Mouse (Mus musculus): ENCODE results near the gene Fat4. TPM values are rescaled to one million over a fixed set of nuclear protein-coding genes. Genes with fewer than 3 reads are reported as not detected.

Gene Fat4
- polyA plus RNA-seq, 1 experiment from 2014 or later: 12.1 TPM

GRCm38 (mm10) chr3:38883676-38884075, 3.1 kb upstream of the Fat4 start:
- ATAC-seq (ENCODE audit: low FRiP score, low read depth): no peak
- 43% methylated on average over 9 of the region's 9 CpGs for WGBS
- H3K27ac ChIP-seq: no peak overlapping the region
- H3K9me3 ChIP-seq: no peaks in the 10 kb centered on the region
- H3K36me3 ChIP-seq: peaks cover 6% of the 10 kb centered on the region; the same call in 1 of the 2 replicates
- H3K4me1 ChIP-seq: peaks cover 9% of the 10 kb centered on the region
- H3K4me2 ChIP-seq (replicated peaks): peak overlapping the region; percentile 94
- no peak overlapping the region for H3K4me3 ChIP-seq
- no peak overlapping the region for H3K9ac ChIP-seq
- H3K27me3 ChIP-seq (replicated peaks): no peaks in the 10 kb centered on the region

- 0 out of 2 replicates have a peak, but pooled peaks have one; percentile 7 for ATAC-seq (ENCODE audit: low FRiP score, low read depth)
- Histone ChIP-seq H3K27me3 (replicated peaks) (no peaks in the 10 kb centered on the region), H3K4me3 (peak overlapping the region; percentile 79; the same call in 1 of the 2 replicates), H3K4me1 (peaks cover 15% of the 10 kb centered on the region), H3K27ac (no peak overlapping the region), H3K36me3 (peaks cover 12% of the 10 kb centered on the region), H3K4me2 (replicated peaks) (peak overlapping the region; percentile 94), H3K9ac (0 out of 2 replicates have a peak overlapping the region, but pooled peaks have one; percentile 84), H3K9me3 (no peaks in the 10 kb centered on the region)
- WGBS: under 1% methylated on average over 6 of the region's 6 CpGs
Observed at GRCm38 (mm10) chr3:38884276-38884675, 2.5 kb upstream of the Fat4 start.

DNA sequence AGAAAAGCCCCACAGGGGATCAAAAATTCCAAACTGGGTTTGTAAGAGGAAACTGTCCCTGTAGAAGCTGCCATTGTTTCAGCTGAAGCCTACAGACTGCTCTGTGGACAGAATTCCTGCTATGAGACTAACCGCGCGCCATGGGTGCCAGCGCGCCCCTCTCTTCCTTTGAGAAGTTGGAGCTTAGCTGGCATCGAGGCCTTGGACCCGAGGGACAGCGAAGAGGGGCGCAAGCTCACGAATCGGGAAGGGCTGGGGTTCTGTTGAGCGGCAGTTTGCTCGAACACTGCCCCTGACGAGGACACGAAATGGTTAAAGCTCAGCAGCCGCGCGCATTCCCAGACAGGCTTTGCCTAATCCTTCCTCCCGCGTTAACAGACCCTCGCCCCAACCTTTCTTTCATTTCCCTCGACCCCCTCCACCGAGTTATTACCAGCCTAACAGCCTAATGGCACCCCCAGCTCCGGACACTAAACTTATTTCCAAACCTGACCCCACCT, 1.8 kb upstream of the Fat4 start:
- WGBS: under 1% methylated on average over 24 of the region's 24 CpGs
- Histone ChIP-seq H3K27me3 (replicated peaks) (no peaks in the 10 kb centered on the region), H3K36me3 (peaks cover 19% of the 10 kb centered on the region), H3K4me3 (peak overlapping the region; percentile 79), H3K27ac (peak overlapping the region; percentile 90), H3K9me3 (no peaks in the 10 kb centered on the region), H3K4me1 (peaks cover 22% of the 10 kb centered on the region), H3K9ac (peak overlapping the region; percentile 84), H3K4me2 (replicated peaks) (peak overlapping the region; percentile 94)
- ATAC-seq (ENCODE audit: low FRiP score, low read depth): peak; percentile 41

GRCm38 (mm10) chr3:38885481-38886001, 1.2 kb upstream of the Fat4 start:
- H3K9ac ChIP-seq: peak overlapping the region; percentile 84
- ATAC-seq (ENCODE audit: low FRiP score, low read depth): peak; percentile 91
- H3K27me3 ChIP-seq (replicated peaks): no peaks in the 10 kb centered on the region
- peak overlapping the region; percentile 79 for H3K4me3 ChIP-seq
- peaks cover 24% of the 10 kb centered on the region for H3K36me3 ChIP-seq
- H3K4me1 ChIP-seq: peaks cover 25% of the 10 kb centered on the region
- H3K27ac ChIP-seq: peak overlapping the region; percentile 90
- under 1% methylated on average over 54 of the region's 56 CpGs for WGBS
- H3K9me3 ChIP-seq: no peaks in the 10 kb centered on the region
- H3K4me2 ChIP-seq (replicated peaks): peak overlapping the region; percentile 94

GRCm38 (mm10) chr3:38886061-38886821, 499 bp upstream of the Fat4 start:
- Histone ChIP-seq H3K4me2 (replicated peaks) (peak overlapping the region; percentile 94), H3K9ac (peak overlapping the region; percentile 84), H3K4me1 (peaks cover 28% of the 10 kb centered on the region), H3K4me3 (peak overlapping the region; percentile 79), H3K27me3 (replicated peaks) (no peaks in the 10 kb centered on the region), H3K9me3 (no peaks in the 10 kb centered on the region), H3K36me3 (peaks cover 31% of the 10 kb centered on the region), H3K27ac (peak overlapping the region; percentile 90)
- WGBS: under 1% methylated on average over 60 of the region's 60 CpGs
- ATAC-seq (ENCODE audit: low FRiP score, low read depth): peak; percentile 46

DNA sequence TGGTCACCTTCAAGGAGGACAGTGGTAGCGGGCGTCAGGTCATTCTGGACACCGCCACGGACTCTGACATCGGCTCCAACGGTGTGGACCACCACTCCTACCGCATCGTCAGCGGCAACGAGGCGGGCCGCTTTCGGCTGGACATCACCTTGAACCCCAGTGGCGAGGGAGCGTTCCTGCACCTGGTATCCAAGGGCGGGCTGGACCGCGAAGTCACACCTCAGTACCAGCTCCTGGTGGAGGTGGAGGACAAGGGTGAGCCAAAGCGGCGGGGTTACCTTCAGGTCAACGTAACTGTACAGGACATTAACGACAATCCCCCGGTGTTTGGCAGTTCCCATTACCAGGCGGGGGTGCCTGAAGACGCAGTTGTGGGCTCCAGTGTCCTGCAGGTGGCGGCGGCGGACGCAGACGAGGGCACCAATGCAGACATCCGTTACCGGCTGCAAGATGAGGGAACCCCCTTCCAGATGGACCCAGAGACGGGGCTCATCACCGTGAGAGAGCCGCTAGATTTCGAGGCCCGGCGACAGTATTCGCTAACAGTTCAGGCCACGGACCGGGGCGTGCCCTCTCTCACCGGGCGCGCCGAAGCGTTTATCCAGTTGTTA, 746 bp downstream of the Fat4 start:
- H3K9me3 ChIP-seq: no peaks in the 10 kb centered on the region
- H3K4me1 ChIP-seq: peaks cover 38% of the 10 kb centered on the region
- peak overlapping the region; percentile 94 for H3K4me2 ChIP-seq (replicated peaks)
- peaks cover 37% of the 10 kb centered on the region for H3K36me3 ChIP-seq
- H3K4me3 ChIP-seq: peak overlapping the region; percentile 79
- ATAC-seq (ENCODE audit: low FRiP score, low read depth): 0 out of 2 replicates have a peak, but pooled peaks have one; percentile 1
- H3K27me3 ChIP-seq (replicated peaks): no peaks in the 10 kb centered on the region
- peak overlapping the region; percentile 84 for H3K9ac ChIP-seq
- peak overlapping the region; percentile 90; the same call in 1 of the 2 replicates for H3K27ac ChIP-seq
- under 1% methylated on average over 47 of the region's 47 CpGs for WGBS

DNA sequence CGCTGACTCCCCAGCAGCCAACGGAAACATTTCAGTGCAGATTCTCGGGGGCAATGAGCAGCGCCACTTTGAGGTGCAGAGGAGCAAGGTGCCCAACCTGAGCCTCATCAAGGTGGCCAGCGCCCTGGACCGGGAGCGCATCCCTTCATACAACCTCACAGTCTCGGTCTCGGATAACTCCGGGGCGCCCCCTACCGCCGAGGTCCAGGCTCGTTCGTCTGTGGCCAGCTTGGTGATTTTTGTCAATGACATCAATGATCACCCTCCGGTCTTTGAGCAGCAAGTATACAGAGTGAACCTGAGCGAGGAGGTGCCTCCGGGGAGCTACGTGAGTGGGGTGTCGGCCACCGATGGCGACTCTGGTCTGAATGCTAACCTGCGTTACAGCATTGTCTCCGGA, 1.4 kb downstream of the Fat4 start:
- H3K27me3 ChIP-seq (replicated peaks): no peaks in the 10 kb centered on the region
- ATAC-seq (ENCODE audit: low FRiP score, low read depth): no peak
- peak overlapping the region; percentile 94 for H3K4me2 ChIP-seq (replicated peaks)
- H3K4me3 ChIP-seq: peak overlapping the region; percentile 79
- H3K9ac ChIP-seq: peak overlapping the region; percentile 84
- H3K4me1 ChIP-seq: peaks cover 43% of the 10 kb centered on the region
- 12% methylated on average over 24 of the region's 24 CpGs for WGBS
- H3K27ac ChIP-seq: no peak overlapping the region
- H3K9me3 ChIP-seq: no peaks in the 10 kb centered on the region
- peaks cover 37% of the 10 kb centered on the region for H3K36me3 ChIP-seq

GRCm38 (mm10) chr3:38892791-38893224, 6.1 kb downstream of the Fat4 start:
- ATAC-seq (ENCODE audit: low FRiP score, low read depth): no peak
- Histone ChIP-seq H3K9ac (peak overlapping the region; percentile 27), H3K9me3 (no peaks in the 10 kb centered on the region), H3K36me3 (peaks cover 48% of the 10 kb centered on the region), H3K27ac (no peak overlapping the region), H3K27me3 (replicated peaks) (no peaks in the 10 kb centered on the region), H3K4me1 (peaks cover 58% of the 10 kb centered on the region), H3K4me3 (peak overlapping the region; percentile 39), H3K4me2 (replicated peaks) (peak overlapping the region; percentile 94)
- WGBS: 41% methylated on average over 6 of the region's 6 CpGs

DNA sequence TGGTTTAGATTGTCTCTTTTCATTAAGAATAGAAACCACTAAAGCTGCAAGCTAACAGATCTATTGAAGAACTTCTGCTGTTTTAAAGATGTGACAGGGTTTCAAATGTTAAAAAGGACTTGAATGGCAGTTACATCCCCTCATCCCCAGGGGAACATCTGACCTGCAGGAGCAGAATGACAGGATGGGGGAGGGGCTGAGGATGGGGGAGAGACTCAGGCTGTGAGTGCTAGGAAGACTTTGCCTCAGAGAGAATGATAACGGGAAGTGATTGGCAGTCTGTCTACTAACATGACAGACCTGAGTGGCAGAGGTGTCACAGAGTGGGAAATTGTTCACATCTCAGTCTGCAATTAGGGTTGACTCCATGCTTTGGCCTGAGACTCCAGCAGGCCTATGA, 14.1 kb downstream of the Fat4 start:
- no peak overlapping the region for H3K4me2 ChIP-seq (replicated peaks)
- H3K9me3 ChIP-seq: no peaks in the 10 kb centered on the region
- 19% methylated on average over 1 of the region's 1 CpGs for WGBS
- H3K4me3 ChIP-seq: no peak overlapping the region
- peaks cover 6% of the 10 kb centered on the region; the same call in 1 of the 2 replicates for H3K36me3 ChIP-seq
- no peak overlapping the region for H3K9ac ChIP-seq
- ATAC-seq (ENCODE audit: low FRiP score, low read depth): no peak
- H3K27ac ChIP-seq: no peak overlapping the region
- H3K27me3 ChIP-seq (replicated peaks): no peaks in the 10 kb centered on the region
- H3K4me1 ChIP-seq: peaks cover 23% of the 10 kb centered on the region; the same call in 1 of the 2 replicates

DNA sequence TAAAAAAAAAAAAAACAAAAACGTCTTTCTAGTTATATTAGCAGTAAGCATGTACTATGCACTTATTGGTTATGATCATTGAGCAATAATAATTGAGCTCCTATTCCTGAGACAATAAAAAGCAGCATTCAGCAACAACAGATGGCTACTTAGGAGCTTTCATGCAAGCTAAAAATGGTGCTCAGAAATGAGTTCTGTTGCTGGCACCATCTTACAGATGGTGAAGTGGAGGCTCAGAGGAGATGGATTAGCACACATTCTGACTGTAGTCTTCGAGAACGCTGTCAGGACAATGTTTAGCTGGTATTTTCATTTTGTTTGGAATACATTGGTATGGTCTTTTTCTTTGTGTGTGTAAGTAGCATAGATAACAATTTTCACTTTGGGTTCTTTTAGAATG, 20.1 kb downstream of the Fat4 start:
- H3K9ac ChIP-seq: no peak overlapping the region
- no peak for ATAC-seq (ENCODE audit: low FRiP score, low read depth)
- H3K4me1 ChIP-seq: peaks cover 35% of the 10 kb centered on the region
- H3K9me3 ChIP-seq: no peaks in the 10 kb centered on the region
- H3K27ac ChIP-seq: no peak overlapping the region
- no peak overlapping the region for H3K4me3 ChIP-seq
- H3K36me3 ChIP-seq: no peaks in the 10 kb centered on the region
- no peaks in the 10 kb centered on the region for H3K27me3 ChIP-seq (replicated peaks)
- no peak overlapping the region for H3K4me2 ChIP-seq (replicated peaks)
- 75% methylated on average over 3 of the region's 3 CpGs for WGBS

DNA sequence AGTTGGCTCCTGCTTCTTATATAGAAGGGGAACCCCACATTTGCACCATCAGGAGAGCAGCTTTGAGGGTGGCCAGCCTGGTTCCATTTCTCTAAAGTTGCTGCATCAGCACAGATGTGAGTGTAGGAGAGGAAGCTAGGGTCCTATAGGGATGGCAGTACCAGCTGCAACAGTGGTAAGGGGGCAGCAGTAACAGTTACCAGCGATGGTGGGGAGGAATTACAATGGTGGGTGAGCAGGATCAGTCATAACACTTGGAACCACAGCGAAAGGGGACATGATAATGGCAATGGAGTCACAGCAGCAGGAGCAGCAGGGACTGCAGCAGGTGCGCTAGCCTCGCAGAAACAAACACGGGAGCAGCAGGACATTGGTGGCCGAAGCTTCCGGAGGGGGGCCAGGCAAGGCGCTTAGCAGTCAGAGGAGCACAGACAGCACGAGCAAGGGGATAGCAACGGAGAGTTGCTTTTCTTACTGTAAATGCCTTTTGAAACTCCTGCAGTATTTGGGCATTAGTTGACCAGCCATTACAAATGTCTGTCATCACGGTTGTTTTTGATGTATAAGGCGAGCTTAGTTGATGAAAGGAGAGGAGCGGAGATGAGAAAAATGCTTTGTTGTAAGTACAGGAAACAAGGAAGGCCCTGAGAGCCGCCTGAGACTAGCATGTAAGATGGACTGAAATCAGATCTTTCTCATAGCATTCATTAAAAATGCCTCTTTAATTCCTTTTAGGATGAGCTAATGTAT, 21.1 kb downstream of the Fat4 start:
- H3K36me3 ChIP-seq: no peaks in the 10 kb centered on the region
- H3K27ac ChIP-seq: no peak overlapping the region
- peak; percentile 73 for ATAC-seq (ENCODE audit: low FRiP score, low read depth)
- no peaks in the 10 kb centered on the region for H3K27me3 ChIP-seq (replicated peaks)
- no peaks in the 10 kb centered on the region for H3K9me3 ChIP-seq
- 20% methylated on average over 14 of the region's 14 CpGs for WGBS
- peaks cover 45% of the 10 kb centered on the region for H3K4me1 ChIP-seq
- no peak overlapping the region; the same call in 1 of the 2 replicates for H3K9ac ChIP-seq
- peak overlapping the region; percentile 11; the same call in 1 of the 2 replicates for H3K4me3 ChIP-seq
- H3K4me2 ChIP-seq (replicated peaks): peak overlapping the region; percentile 51
